Mouse (Mus musculus) midbrain, embryonic 16.5 days (tissue): ENCODE measurements at regions not wholly inside any gene's neighbourhood (a gene's known extent, or its start where the extent isn't known, plus 50 kb on each side); places are given as distances from the start of the nearest gene placed in this dataset.

ENCODE experiments used
- ATAC-seq: fragments of 200-750 bp; cut with Nextera tagmentation; 2 replicates; pipeline ENCODE4 v1.8.0; 2017; ENCODE audit warnings: moderate TSS enrichment
- H3K27ac ChIP-seq: fragments of 300-500 bp; sonication (generic); 2 replicates; pipeline ENCODE4 v1.5.1; 2014; ENCODE audit warnings: mild to moderate bottlenecking, low read length, mixed read lengths
- H3K27me3 ChIP-seq: fragments of 300-500 bp; sonication (generic); 2 replicates; pipeline ENCODE4 v1.6.1; 2014; ENCODE audit warnings: low read depth, low read length, mixed read lengths; ENCODE audit not compliant: control insufficient read depth, insufficient read depth
- H3K36me3 ChIP-seq: fragments of 300-500 bp; sonication (generic); 2 replicates; pipeline ENCODE4 v1.6.1; 2014; ENCODE audit warnings: mild to moderate bottlenecking, low read length, moderate library complexity, mixed read lengths; ENCODE audit not compliant: control insufficient read depth, insufficient read depth
- H3K4me1 ChIP-seq: fragments of 300-500 bp; sonication (generic); 2 replicates; pipeline ENCODE4 v1.6.1; 2014; ENCODE audit warnings: mild to moderate bottlenecking, low read length, mixed read lengths; ENCODE audit not compliant: control insufficient read depth, insufficient read depth
- H3K4me2 ChIP-seq: fragments of 300-500 bp; sonication (generic); 2 replicates; pipeline ENCODE4 v1.6.1; 2014; ENCODE audit warnings: mild to moderate bottlenecking, low read length, mixed read lengths
- H3K4me3 ChIP-seq: fragments of 300-500 bp; sonication (generic); 2 replicates; pipeline ENCODE4 v1.5.1; 2014; ENCODE audit warnings: low read depth, mild to moderate bottlenecking, low read length, moderate library complexity, mixed read lengths
- H3K9ac ChIP-seq: fragments of 300-500 bp; sonication (generic); 2 replicates; pipeline ENCODE4 v1.6.1; 2014; ENCODE audit warnings: low read depth, low read length, mixed read lengths
- H3K9me3 ChIP-seq: fragments of 300-500 bp; sonication (generic); replicated peaks from 2 replicates; pipeline ENCODE4 v1.6.1; 2014; ENCODE audit warnings: mild to moderate bottlenecking, low read length, mixed read lengths; ENCODE audit not compliant: control insufficient read depth, poor library complexity, severe bottlenecking
- WGBS: fragments of 180-500 bp; shearing (Covaris S2); extraction: QIAGEN DNeasy Blood & Tissue Kit; methylation state at CpG from one replicate; pipeline ENCODE4 v1.1.7; 2014; 5-methylcytosine and 5-hydroxymethylcytosine counted together

DNA sequence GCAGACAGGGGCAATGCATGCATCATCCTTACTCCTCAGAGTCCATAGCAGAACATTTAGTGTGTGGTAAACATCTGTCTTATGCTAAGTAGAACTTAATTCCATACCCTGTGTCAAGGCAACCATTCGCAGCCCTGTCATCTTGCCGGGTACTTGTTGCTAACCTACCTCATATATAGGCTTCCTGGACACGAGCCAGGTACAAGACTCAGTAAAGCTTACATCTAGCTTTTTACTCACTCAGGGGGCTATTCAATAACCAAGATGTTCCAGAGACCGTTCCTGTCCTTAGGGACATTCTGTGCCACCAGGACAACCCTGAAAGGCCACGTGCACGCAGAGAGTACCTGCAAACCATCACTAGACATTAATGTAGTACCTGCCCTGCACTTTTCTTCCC is 74.8 kb upstream of the Srd5a3 start:
- Histone ChIP-seq H3K36me3 (no peaks in the 10 kb centered on the region), H3K4me1 (no peaks in the 10 kb centered on the region), H3K9me3 (no peaks in the 10 kb centered on the region), H3K9ac (no peak overlapping the region), H3K4me3 (no peak overlapping the region), H3K27me3 (no peaks in the 10 kb centered on the region), H3K27ac (no peak overlapping the region), H3K4me2 (no peak overlapping the region)
- no peak for ATAC-seq
- WGBS: 79% methylated on average over 6 of the region's 6 CpGs

GRCm38 (mm10) chr5:76064686-76065085 is 75.4 kb upstream of the Srd5a3 start:
- no peak overlapping the region for H3K27ac ChIP-seq
- H3K27me3 ChIP-seq: no peaks in the 10 kb centered on the region
- no peak overlapping the region for H3K4me2 ChIP-seq
- WGBS: 78% methylated on average over 5 of the region's 5 CpGs
- H3K4me3 ChIP-seq: no peak overlapping the region
- no peaks in the 10 kb centered on the region for H3K9me3 ChIP-seq
- ATAC-seq: no peak
- no peaks in the 10 kb centered on the region for H3K36me3 ChIP-seq
- no peaks in the 10 kb centered on the region for H3K4me1 ChIP-seq
- no peak overlapping the region for H3K9ac ChIP-seq

GRCm38 (mm10) chr5:76063473-76063872 is 76.6 kb upstream of the Srd5a3 start:
- Histone ChIP-seq H3K4me1 (no peaks in the 10 kb centered on the region), H3K27me3 (no peaks in the 10 kb centered on the region), H3K9me3 (no peaks in the 10 kb centered on the region), H3K36me3 (no peaks in the 10 kb centered on the region), H3K9ac (no peak overlapping the region), H3K27ac (no peak overlapping the region), H3K4me3 (no peak overlapping the region), H3K4me2 (no peak overlapping the region)
- WGBS: 56% methylated on average over 6 of the region's 6 CpGs
- no peak for ATAC-seq

DNA sequence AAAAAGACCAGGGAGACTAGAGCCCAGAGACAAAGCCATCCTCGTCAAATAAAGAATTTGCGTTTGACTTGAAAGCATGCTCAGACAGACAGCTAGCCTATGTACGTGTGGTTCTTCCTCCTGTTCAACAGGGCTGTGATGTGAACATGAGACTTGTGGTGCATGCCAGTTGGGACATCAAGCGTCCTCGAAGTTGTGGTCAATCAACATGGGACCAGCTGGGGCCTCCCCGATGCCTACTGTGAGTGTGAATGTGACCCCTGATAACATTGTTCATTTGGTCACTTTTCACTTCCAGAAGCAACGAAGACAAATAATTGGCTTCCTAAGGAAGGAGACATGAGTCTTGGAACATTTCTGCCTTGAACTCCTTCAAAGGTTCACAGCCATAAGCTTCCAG is 79.8 kb upstream of the Kdr start:
- Histone ChIP-seq H3K27ac (no peak overlapping the region), H3K9ac (no peak overlapping the region), H3K9me3 (no peaks in the 10 kb centered on the region), H3K27me3 (no peaks in the 10 kb centered on the region), H3K4me1 (no peaks in the 10 kb centered on the region), H3K36me3 (no peaks in the 10 kb centered on the region), H3K4me2 (no peak overlapping the region), H3K4me3 (no peak overlapping the region)
- WGBS: 83% methylated on average over 7 of the region's 7 CpGs
- no peak for ATAC-seq

- H3K4me2 ChIP-seq: no peak overlapping the region
- H3K9me3 ChIP-seq: no peaks in the 10 kb centered on the region
- WGBS: 73% methylated on average over 2 of the region's 2 CpGs
- no peaks in the 10 kb centered on the region for H3K27me3 ChIP-seq
- no peak overlapping the region for H3K4me3 ChIP-seq
- no peaks in the 10 kb centered on the region for H3K36me3 ChIP-seq
- no peaks in the 10 kb centered on the region for H3K4me1 ChIP-seq
- no peak for ATAC-seq
- no peak overlapping the region for H3K27ac ChIP-seq
- H3K9ac ChIP-seq: no peak overlapping the region
These were observed 77.6 kb upstream of the Kdr start for GRCm38 (mm10) chr5:76055849-76056248.

- Histone ChIP-seq H3K36me3 (no peaks in the 10 kb centered on the region), H3K27me3 (no peaks in the 10 kb centered on the region), H3K9ac (no peak overlapping the region), H3K4me3 (no peak overlapping the region), H3K4me2 (no peak overlapping the region), H3K4me1 (no peaks in the 10 kb centered on the region), H3K27ac (no peak overlapping the region), H3K9me3 (no peaks in the 10 kb centered on the region)
- 84% methylated on average over 1 of the region's 1 CpGs for WGBS
- no peak for ATAC-seq
These were observed 74.5 kb upstream of the Kdr start for GRCm38 (mm10) chr5:76052782-76053181.

DNA sequence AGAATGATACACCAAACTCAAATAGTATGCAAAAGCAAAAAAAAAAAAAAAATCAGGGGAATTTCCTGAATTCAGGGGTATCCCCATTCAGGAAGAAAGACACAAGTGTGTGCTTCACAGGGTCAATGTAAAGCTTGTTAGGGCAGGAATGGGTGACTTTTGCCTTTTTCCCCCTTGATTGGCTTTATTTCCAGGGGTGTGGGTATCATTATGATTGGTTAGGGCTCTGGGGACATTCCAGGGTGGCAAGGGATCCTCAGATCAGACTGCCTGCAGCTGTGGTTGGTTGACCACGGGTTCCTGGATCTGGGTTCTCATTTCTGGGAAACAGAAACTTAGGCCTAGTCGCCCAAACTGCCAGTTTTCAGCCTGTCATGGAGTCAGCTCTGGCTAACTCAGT is 73.4 kb upstream of the Kdr start:
- H3K36me3 ChIP-seq: no peaks in the 10 kb centered on the region
- H3K9me3 ChIP-seq: no peaks in the 10 kb centered on the region
- no peak overlapping the region for H3K4me2 ChIP-seq
- WGBS: 83% methylated on average over 2 of the region's 2 CpGs
- H3K27ac ChIP-seq: no peak overlapping the region
- no peak for ATAC-seq
- H3K4me1 ChIP-seq: no peaks in the 10 kb centered on the region
- no peaks in the 10 kb centered on the region for H3K27me3 ChIP-seq
- H3K9ac ChIP-seq: no peak overlapping the region
- no peak overlapping the region for H3K4me3 ChIP-seq

- no peak overlapping the region for H3K4me2 ChIP-seq
- H3K27me3 ChIP-seq: no peaks in the 10 kb centered on the region
- no peaks in the 10 kb centered on the region for H3K36me3 ChIP-seq
- no peak overlapping the region for H3K9ac ChIP-seq
- no peaks in the 10 kb centered on the region for H3K9me3 ChIP-seq
- ATAC-seq: no peak
- H3K4me1 ChIP-seq: no peaks in the 10 kb centered on the region
- 86% methylated on average over 9 of the region's 9 CpGs for WGBS
- H3K27ac ChIP-seq: no peak overlapping the region
- H3K4me3 ChIP-seq: no peak overlapping the region
These were observed 70.0 kb upstream of the Kdr start for GRCm38 (mm10) chr5:76048103-76048874.

- Histone ChIP-seq H3K9ac (no peak overlapping the region), H3K4me3 (no peak overlapping the region), H3K27ac (no peak overlapping the region), H3K27me3 (no peaks in the 10 kb centered on the region), H3K9me3 (peaks cover 6% of the 10 kb centered on the region; the same call in 1 of the 2 replicates), H3K4me1 (no peaks in the 10 kb centered on the region), H3K4me2 (no peak overlapping the region), H3K36me3 (no peaks in the 10 kb centered on the region)
- ATAC-seq: no peak
- WGBS: 83% methylated on average over 14 of the region's 14 CpGs
These were observed 65.6 kb upstream of the Kdr start for GRCm38 (mm10) chr5:76043521-76044510.
